Mouse (Mus musculus) lung, postnatal 36 days (tissue): ENCODE data around the gene Nedd8.

Source experiments
- DNase-seq: peaks from one replicate; pipeline ENCODE4 v3.0.0; 2022; ENCODE audit warnings: mixed read lengths

Nedd8 gene

GRCm38 (mm10) chr14:55671833-55672740 is at the start of gene Nedd8, which contains the start of gene Gmpr2:
Gene Nedd8 (minus strand): TSS chr14:55672124.
Gene Gmpr2 (plus strand): TSS chr14:55671941.
- DNase-seq: peak; percentile 97

DNA sequence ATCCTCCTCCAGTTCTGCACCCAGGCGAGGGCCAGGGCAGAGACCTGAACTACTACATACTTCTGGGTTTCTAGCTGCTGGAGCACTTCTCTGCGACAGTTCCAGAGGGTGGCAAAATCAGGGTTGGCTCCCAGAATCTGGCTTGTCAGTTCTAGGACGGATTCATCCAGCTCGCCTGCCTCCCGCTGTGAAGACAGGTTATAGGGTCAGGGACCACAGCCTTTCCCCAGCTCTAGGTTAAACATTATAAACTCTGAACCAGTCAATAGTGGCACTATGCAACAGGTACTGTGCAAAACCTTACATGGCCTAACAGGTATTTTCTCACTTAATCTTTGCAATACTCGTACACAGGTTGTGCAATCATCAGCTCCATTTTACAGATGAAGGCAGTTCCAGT is 49.2 kb upstream of the Nedd8 start:
- no peak for DNase-seq

DNA sequence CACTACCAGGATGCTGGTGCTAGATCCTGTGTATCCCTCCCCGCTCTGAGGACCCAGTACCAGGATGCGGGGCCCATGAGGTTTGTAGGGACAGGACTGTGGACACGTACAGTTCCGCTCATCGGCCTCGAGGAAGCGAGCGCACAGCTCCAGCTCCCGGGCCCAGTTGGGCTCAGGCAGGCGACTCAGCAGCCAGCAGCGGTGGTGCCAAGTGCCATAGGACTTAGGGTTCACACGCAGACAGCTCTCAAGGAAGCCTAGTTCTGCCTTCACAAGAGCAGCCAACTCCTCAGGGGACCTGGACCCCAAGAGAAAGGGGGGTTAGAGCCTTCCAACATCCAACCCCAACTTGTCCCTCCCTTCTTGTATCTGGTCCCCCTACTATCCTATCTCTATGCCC is 48.7 kb upstream of the Nedd8 start:
- no peak for DNase-seq

GRCm38 (mm10) chr14:55719737-55720136 is 47.8 kb upstream of the Nedd8 start:
- no peak for DNase-seq

- no peak for DNase-seq
These were observed 45.0 kb upstream of the Nedd8 start for GRCm38 (mm10) chr14:55716884-55717283.

- DNase-seq: no peak
These were observed 44.3 kb upstream of the Nedd8 start for GRCm38 (mm10) chr14:55716271-55716670.

GRCm38 (mm10) chr14:55714893-55715292 is 43.0 kb upstream of the Nedd8 start:
- peak; percentile 78 for DNase-seq

- DNase-seq: no peak
These were observed 41.8 kb upstream of the Nedd8 start, which contains the start of gene Tgm1 for GRCm38 (mm10) chr14:55713729-55714122. Gene Tgm1 (minus strand): TSS chr14:55713926.

DNA sequence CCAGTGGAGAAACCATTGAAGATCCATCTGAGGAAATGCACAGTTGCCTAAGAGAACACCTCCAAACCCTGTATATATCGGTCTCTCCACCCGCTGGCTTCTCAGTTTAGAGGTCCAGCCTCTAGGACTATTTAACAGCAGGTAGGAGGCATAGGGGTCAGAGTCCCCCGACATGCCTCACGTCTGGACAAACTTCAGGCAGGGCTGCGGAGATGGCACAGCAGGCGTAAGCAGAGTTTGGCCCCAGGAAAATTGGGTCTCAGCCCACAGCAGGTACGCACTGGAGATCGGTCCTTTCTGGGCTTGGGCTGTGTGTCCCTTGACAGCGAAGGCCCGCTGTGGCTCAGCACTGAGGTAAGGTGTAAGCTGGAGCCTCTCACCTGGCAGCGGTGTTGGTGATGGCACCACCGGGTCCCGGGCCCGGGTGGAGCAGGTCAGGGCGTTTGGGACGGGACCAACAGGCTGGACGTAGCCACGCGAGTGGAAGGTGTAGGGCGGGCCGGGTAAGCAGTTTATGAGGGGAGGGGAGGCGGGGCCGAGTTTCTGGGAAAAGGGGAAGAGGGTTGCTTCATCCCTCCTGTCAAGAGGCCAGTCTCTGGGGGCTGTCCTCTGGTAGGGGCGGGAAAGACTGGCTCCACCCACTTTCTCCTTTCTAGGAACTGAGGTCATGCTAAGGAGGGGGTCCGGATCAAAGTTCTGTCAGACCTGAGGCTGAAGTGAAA is 41.2 kb upstream of the Nedd8 start:
- peak; percentile 82 for DNase-seq

DNA sequence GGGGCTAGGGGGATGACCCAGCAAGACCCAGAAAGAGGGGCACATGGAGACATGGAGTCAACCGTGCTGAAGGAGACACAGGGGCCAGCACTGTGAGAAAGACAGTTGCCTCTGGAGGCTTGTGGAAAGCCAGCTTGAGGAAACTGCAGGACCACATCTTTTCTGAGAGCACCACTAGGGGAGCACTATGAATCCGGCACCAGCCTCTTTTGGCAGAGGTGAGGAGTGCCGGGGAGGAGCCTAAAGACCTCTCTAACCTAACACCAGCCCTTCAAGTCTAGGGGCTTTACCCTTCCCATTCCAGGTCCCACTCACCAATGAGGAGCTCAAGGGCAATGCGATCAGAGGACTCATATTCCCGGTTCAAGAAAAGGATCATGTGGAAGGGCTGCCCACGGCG is 39.9 kb upstream of the Nedd8 start:
- DNase-seq: no peak

DNA sequence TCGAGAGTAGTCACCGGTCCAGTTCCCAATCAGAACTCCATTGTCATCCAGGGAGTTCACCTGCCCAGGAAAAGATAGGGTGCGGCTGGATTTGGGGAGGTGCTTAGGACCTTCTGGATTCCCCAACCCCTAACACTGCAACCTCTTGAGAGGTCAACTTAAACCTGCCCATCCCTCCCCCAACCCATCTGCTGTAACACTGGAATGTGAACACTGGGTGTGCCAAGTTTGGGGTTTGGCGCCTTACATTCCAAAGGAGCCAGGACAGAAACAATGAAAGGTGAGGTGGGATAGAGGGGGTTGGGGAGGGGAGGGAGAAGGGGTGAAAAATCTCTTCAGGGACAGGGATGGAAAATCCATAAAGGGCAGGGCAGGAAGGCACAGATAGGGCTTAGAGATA is 37.6 kb upstream of the Nedd8 start:
- no peak for DNase-seq

DNA sequence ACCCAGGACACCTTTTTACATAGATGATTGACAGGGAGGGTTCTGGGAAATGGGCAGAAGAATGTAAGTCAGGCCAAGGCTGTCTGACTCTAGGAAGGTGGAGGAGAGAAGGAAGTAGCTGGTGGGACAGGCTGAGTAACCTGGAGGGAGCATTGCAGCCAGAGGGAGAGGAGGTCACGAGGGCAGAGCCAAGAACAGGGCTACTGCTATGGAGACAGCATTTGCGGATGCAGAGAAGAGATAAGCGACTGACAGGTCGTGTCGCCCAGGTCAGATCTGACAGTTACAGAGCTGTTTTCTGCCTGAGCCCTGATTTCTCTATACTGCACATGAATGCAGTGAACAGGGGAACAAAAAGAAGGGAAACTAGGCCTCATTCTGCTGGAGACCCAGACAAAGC is 35.5 kb upstream of the Nedd8 start:
- DNase-seq: no peak

DNA sequence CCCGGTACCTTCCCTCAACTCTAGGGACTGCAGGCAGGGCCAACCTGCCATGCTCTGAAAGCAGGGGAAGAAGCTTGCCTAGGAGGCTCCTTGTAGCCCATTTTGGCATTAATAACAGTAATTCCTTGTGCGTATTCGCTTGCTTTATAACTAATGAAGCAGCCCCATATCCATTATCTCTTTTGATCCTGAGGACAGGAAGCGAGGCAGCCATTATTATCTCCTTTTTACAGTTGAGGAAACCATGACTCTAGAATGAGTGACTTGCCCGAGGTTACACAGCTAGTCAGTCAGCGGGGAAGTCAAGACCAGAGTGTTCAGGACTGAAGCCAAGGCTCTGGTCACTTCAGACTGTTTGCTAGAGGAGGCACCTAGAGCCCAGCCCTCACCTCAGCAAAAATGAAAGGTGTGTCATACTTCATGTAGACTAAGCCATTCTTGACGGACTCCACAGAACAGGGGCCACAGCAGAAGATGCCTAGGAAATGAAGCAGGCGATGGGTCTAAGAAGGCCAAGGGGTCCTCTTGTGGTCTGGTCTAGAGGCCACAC is 34.2 kb upstream of the Nedd8 start:
- DNase-seq: peak; percentile 63

GRCm38 (mm10) chr14:55702761-55703160 is 30.8 kb upstream of the Nedd8 start:
- DNase-seq: no peak

- DNase-seq: no peak
These were observed 29.2 kb upstream of the Nedd8 start for GRCm38 (mm10) chr14:55701131-55701530.

GRCm38 (mm10) chr14:55697226-55697625 is 25.3 kb upstream of the Nedd8 start:
- peak; percentile 52 for DNase-seq

- no peak for DNase-seq
These were observed 17.5 kb upstream of the Nedd8 start for GRCm38 (mm10) chr14:55689433-55689832.

- no peak for DNase-seq
These were observed 10.2 kb upstream of the Nedd8 start for GRCm38 (mm10) chr14:55682118-55682493.

GRCm38 (mm10) chr14:55681160-55682117 is 9.5 kb upstream of the Nedd8 start, which contains the start of gene Tinf2:
Gene Tinf2 (minus strand): TSS chr14:55681820.
- peak; percentile 96 for DNase-seq

GRCm38 (mm10) chr14:55677615-55678014 is 5.7 kb upstream of the Nedd8 start:
- DNase-seq: no peak

GRCm38 (mm10) chr14:55672741-55673060 is 777 bp upstream of the Nedd8 start:
- DNase-seq: no peak

DNA sequence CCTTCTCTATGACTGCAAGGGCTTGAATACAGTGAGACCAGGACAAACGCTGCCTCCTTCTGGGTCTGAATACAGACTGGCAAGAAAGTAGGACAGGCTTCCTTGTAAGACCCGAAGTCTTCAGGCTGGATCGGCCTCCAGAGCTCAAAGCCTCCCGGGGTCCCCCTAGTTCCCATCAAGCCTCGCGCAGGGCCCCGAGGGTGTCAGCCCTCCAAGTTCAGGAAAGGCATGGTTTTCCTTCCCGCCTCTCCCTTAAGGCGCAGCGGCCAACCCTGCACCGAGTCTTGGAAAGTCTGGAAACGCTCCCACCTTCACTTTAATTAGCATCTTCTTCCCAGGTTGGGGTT is 465 bp downstream of the Nedd8 start:
- no peak for DNase-seq

GRCm38 (mm10) chr14:55660636-55661035 is 11.3 kb downstream of the Nedd8 start:
- no peak for DNase-seq
